Mouse (Mus musculus) liver, embryonic 14.5 days (tissue): ENCODE results near the gene Cnih3.

Source experiments
- CTCF ChIP-seq: IDR thresholded peaks from 2 replicates; pipeline ENCODE4 v1.5.1; 2016; ENCODE audit warnings: antibody characterized with exemption, low read depth, control low read depth
- EP300 ChIP-seq: IDR thresholded peaks from 2 replicates; pipeline ENCODE4 v1.6.1; 2016; ENCODE audit warnings: antibody characterized with exemption, low read depth

DNA sequence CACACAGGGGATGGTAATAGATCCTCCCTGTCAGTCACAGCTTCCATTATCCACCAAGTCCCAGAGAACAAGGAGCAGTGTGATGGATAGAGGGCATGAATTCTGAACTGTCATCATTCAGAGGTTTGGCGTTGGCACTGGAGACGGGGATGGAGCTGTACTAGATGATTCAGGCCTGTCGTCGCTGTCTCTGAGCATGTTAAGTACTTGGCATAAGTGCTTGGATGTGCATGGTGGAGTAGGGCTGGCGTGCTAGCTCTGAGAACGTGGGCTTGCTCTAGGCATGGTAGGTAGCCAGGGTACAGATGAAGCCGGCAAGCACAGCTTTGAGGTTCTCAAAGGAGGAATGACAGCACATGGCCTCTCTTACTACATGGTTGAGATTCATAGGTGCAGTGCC is 95.6 kb downstream of the Cnih3 start:
- TF ChIP-seq CTCF: no peak
- TF ChIP-seq EP300: no peak
